Mouse (Mus musculus): Measurements from ENCODE around the gene Dapk3. TPM values are rescaled to one million over a fixed set of nuclear protein-coding genes. Genes with fewer than 3 reads are reported as not detected.
A peak's percentile ranks its signal among the peaks of the same experiment; 100 is the strongest.
"Not testable (repeated sequence)": the region's sequence is repeated elsewhere in the genome, so short reads cannot be mapped to it uniquely, and the experiment has no call there.

Gene Dapk3
- polyA plus RNA-seq, 1 experiment, result 72.8 TPM

DNA sequence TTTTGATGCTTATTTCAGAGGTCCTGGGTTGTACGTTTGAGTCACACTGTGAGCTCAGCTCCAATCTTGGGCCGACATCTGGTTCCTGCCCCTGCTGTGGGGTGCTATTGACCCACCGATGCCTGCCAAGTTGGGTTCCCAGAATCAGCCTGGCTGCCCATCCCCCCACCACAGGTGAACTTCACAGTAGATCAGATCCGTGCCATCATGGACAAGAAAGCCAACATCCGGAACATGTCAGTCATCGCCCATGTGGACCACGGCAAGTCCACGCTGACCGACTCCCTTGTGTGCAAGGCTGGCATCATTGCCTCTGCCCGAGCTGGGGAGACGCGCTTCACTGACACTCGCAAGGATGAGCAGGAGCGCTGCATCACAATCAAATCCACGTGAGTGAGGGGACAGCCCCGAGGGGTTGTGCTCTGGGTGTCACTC lies 5.3 kb upstream of the Dapk3 start:
- TF ChIP-seq MYOG (IDR thresholded peaks at IDR 0.05; ENCODE audit: control insufficient read depth, extremely low read depth, insufficient read length) (no peak), MAX (IDR thresholded peaks at IDR 0.05) (peak; percentile 36)
- peaks cover 54% of the 10 kb centered on the region for H3K36me3 ChIP-seq (ENCODE audit: control insufficient read depth, insufficient read depth)

DNA sequence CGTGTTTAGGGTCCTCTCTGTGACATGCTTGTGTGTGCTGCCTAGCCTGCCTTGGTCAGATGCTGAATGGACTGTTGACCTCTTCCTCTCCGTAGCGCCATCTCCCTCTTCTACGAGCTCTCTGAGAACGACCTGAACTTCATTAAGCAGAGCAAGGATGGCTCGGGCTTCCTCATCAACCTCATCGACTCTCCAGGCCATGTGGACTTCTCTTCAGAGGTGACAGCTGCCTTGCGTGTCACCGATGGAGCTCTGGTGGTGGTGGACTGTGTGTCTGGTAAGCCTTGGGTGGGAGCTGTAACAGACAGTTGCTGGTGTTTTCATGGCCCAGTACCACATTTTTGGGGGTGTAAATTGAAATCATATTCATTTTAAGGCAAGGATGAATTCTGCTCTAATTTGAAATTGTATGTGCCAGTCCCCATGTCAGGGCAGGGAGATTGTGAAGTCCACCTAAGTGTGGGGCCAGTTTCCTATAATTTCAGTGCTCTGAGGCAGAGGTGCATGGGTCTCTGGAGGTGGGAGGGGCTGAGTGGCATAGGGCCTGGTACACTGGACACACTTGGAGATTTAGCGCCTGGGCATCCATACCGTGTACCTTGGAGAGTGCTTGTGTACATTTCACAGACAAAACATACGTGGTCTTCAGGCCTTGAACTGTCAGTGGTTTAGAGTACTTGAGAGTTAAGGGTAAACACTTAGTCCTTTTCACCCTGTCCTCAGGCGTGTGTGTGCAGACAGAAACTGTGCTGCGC lies 4.7 kb upstream of the Dapk3 start:
- H3K27me3 ChIP-seq (ENCODE audit: control insufficient read depth, insufficient read depth, insufficient read length), result no peaks in the 10 kb centered on the region
- H3K79me2 ChIP-seq (ENCODE audit: control insufficient read depth, insufficient read depth), result peaks cover 56% of the 10 kb centered on the region
- peak overlapping the region; percentile 99 for H3ac ChIP-seq (ENCODE audit: control insufficient read depth, insufficient read length, low read depth)
- H3K36me3 ChIP-seq (ENCODE audit: control insufficient read depth, insufficient read depth), result peaks cover 54% of the 10 kb centered on the region
- H3K79me3 ChIP-seq (ENCODE audit: low read depth), result peaks cover 48% of the 10 kb centered on the region
- peak overlapping the region; percentile 95 for H3K4me3 ChIP-seq (ENCODE audit: insufficient read depth, poor library complexity, severe bottlenecking)
- TF ChIP-seq CTCF (IDR thresholded peaks at IDR 0.05; ENCODE audit: control insufficient read depth, insufficient read depth, insufficient read length), result no peak
- TF ChIP-seq MAX (IDR thresholded peaks at IDR 0.05), result no peak
- no peak for TF ChIP-seq CEBPB (IDR thresholded peaks at IDR 0.05; ENCODE audit: low read depth)
- TF ChIP-seq USF1 (IDR thresholded peaks at IDR 0.05; ENCODE audit: low read depth), result no peak
- no peak for TF ChIP-seq MYOG (IDR thresholded peaks at IDR 0.05; ENCODE audit: control insufficient read depth, extremely low read depth, insufficient read length)
- TF ChIP-seq MYOD1 (IDR thresholded peaks at IDR 0.05; ENCODE audit: control insufficient read depth, insufficient read length, low read depth), result no peak
- no peak for TF ChIP-seq FOSL1 (IDR thresholded peaks at IDR 0.05; ENCODE audit: insufficient read depth, low read length, poor library complexity, severe bottlenecking)

More for the DNA sequence above, 5.3 kb upstream of the Dapk3 start:
- H3ac ChIP-seq (ENCODE audit: control insufficient read depth, insufficient read length, low read depth), result peak overlapping the region; percentile 99
- peaks cover 56% of the 10 kb centered on the region for H3K79me2 ChIP-seq (ENCODE audit: control insufficient read depth, insufficient read depth)
- no peaks in the 10 kb centered on the region for H3K27me3 ChIP-seq (ENCODE audit: control insufficient read depth, insufficient read depth, insufficient read length)
- peaks cover 48% of the 10 kb centered on the region for H3K79me3 ChIP-seq (ENCODE audit: low read depth)
- peak overlapping the region; percentile 95 for H3K4me3 ChIP-seq (ENCODE audit: insufficient read depth, poor library complexity, severe bottlenecking)

DNA sequence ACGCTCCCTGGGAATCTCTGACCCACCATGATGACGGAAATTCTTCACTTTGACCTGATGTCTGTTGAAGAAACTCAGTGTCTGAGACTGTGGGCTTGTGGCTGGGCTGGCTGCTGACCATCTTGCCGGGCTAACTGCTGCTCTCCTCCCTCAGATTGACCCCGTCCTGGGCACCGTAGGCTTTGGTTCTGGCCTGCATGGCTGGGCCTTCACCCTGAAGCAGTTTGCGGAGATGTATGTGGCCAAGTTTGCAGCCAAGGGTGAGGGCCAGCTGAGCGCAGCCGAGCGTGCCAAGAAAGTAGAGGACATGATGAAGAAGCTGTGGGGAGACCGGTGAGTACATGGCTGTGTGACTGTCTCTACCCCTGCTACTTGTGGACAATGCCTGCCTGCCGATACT lies 3.9 kb upstream of the Dapk3 start:
- H3ac ChIP-seq (ENCODE audit: control insufficient read depth, insufficient read length, low read depth), result peak overlapping the region; percentile 99
- no peaks in the 10 kb centered on the region for H3K27me3 ChIP-seq (ENCODE audit: control insufficient read depth, insufficient read depth, insufficient read length)
- TF ChIP-seq FOSL1 (IDR thresholded peaks at IDR 0.05; ENCODE audit: insufficient read depth, low read length, poor library complexity, severe bottlenecking) (no peak), CTCF (IDR thresholded peaks at IDR 0.05; ENCODE audit: control insufficient read depth, insufficient read depth, insufficient read length) (no peak), MYOD1 (IDR thresholded peaks at IDR 0.05; ENCODE audit: control insufficient read depth, insufficient read length, low read depth) (no peak), USF1 (IDR thresholded peaks at IDR 0.05; ENCODE audit: low read depth) (no peak), MAX (IDR thresholded peaks at IDR 0.05) (no peak), MYOG (IDR thresholded peaks at IDR 0.05; ENCODE audit: control insufficient read depth, extremely low read depth, insufficient read length) (no peak)
- H3K4me3 ChIP-seq (ENCODE audit: insufficient read depth, poor library complexity, severe bottlenecking), result peak overlapping the region; percentile 95
- H3K79me2 ChIP-seq (ENCODE audit: control insufficient read depth, insufficient read depth), result peaks cover 64% of the 10 kb centered on the region
- H3K79me3 ChIP-seq (ENCODE audit: low read depth), result peaks cover 49% of the 10 kb centered on the region
- H3K36me3 ChIP-seq (ENCODE audit: control insufficient read depth, insufficient read depth), result peaks cover 54% of the 10 kb centered on the region

DNA sequence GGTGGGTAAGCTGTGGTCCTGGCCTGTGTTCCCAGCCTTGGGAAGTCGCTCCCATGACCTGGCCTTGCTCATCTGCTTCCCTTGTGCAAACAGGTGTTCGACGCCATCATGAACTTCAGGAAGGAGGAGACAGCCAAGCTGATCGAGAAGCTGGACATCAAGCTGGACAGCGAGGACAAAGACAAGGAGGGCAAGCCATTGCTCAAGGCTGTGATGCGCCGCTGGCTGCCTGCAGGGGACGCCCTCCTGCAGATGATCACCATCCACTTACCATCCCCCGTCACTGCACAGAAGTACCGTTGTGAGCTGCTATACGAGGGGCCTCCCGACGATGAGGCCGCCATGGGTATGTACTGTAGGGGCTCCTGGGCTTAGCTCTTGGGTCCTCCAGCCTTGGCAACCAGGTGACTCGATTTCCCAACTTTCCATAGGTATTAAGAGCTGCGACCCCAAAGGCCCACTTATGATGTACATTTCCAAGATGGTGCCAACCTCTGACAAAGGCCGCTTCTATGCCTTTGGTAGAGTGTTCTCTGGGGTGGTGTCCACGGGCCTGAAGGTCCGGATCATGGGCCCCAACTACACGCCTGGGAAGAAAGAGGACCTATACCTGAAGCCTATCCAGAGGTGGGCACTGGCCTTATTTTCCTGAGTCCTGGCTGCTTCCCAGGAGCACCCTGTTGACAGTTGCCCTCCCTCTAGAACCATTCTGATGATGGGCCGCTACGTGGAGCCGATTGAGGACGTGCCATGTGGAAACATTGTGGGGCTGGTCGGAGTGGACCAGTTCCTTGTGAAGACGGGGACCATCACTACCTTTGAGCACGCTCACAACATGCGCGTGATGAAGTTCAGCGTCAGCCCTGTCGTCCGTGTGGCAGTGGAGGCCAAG lies 3.1 kb upstream of the Dapk3 start:
- Histone ChIP-seq H3K36me3 (ENCODE audit: control insufficient read depth, insufficient read depth) (peaks cover 54% of the 10 kb centered on the region), H3ac (ENCODE audit: control insufficient read depth, insufficient read length, low read depth) (peak overlapping the region; percentile 10), H3K79me3 (ENCODE audit: low read depth) (peaks cover 50% of the 10 kb centered on the region), H3K4me3 (ENCODE audit: insufficient read depth, poor library complexity, severe bottlenecking) (no peak overlapping the region), H3K79me2 (ENCODE audit: control insufficient read depth, insufficient read depth) (peaks cover 68% of the 10 kb centered on the region), H3K27me3 (ENCODE audit: control insufficient read depth, insufficient read depth, insufficient read length) (no peaks in the 10 kb centered on the region)
- TF ChIP-seq CTCF (IDR thresholded peaks at IDR 0.05; ENCODE audit: control insufficient read depth, insufficient read depth, insufficient read length) (peak; percentile 1), MYOD1 (IDR thresholded peaks at IDR 0.05; ENCODE audit: control insufficient read depth, insufficient read length, low read depth) (no peak)

DNA sequence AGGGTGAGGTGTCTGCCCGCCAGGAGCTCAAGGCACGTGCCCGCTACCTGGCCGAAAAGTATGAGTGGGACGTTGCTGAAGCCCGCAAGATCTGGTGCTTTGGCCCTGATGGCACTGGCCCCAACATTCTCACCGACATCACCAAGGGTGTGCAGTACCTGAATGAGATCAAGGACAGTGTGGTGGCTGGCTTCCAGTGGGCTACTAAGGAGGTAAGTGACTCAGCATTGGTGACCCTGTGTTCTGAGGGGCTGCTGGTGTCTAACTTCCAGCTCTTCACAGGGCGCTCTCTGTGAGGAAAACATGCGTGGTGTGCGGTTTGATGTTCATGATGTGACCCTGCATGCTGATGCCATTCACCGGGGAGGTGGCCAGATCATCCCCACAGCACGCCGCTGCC lies 1.9 kb upstream of the Dapk3 start:
- peaks cover 76% of the 10 kb centered on the region for H3K79me2 ChIP-seq (ENCODE audit: control insufficient read depth, insufficient read depth)
- no peak overlapping the region for H3ac ChIP-seq (ENCODE audit: control insufficient read depth, insufficient read length, low read depth)
- H3K79me3 ChIP-seq (ENCODE audit: low read depth), result peaks cover 50% of the 10 kb centered on the region
- TF ChIP-seq MYOD1 (IDR thresholded peaks at IDR 0.05; ENCODE audit: control insufficient read depth, insufficient read length, low read depth), result no peak
- no peak for TF ChIP-seq MYOG (IDR thresholded peaks at IDR 0.05; ENCODE audit: control insufficient read depth, extremely low read depth, insufficient read length)
- no peak for TF ChIP-seq USF1 (IDR thresholded peaks at IDR 0.05; ENCODE audit: low read depth)
- TF ChIP-seq MAX (IDR thresholded peaks at IDR 0.05), result no peak
- no peak for TF ChIP-seq FOSL1 (IDR thresholded peaks at IDR 0.05; ENCODE audit: insufficient read depth, low read length, poor library complexity, severe bottlenecking)
- no peak for TF ChIP-seq CEBPB (IDR thresholded peaks at IDR 0.05; ENCODE audit: low read depth)
- TF ChIP-seq CTCF (IDR thresholded peaks at IDR 0.05; ENCODE audit: control insufficient read depth, insufficient read depth, insufficient read length), result no peak
- no peak overlapping the region for H3K4me3 ChIP-seq (ENCODE audit: insufficient read depth, poor library complexity, severe bottlenecking)
- H3K27me3 ChIP-seq (ENCODE audit: control insufficient read depth, insufficient read depth, insufficient read length), result no peaks in the 10 kb centered on the region
- peaks cover 64% of the 10 kb centered on the region for H3K36me3 ChIP-seq (ENCODE audit: control insufficient read depth, insufficient read depth)

DNA sequence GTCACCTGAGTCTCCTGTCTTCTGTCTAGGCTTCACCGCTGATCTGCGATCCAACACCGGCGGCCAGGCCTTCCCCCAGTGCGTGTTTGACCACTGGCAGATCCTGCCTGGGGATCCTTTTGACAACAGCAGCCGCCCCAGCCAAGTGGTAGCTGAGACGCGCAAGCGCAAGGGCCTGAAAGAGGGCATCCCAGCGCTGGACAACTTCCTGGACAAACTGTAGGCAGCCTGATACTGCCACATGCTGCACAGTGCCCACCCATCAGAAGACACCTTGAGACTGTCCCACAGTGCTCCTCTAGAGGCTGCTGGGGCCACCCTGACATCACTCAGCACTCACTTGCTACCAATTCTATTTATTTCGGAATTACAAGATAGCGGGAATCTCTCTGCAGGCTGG lies 945 bp upstream of the Dapk3 start:
- peak overlapping the region; percentile 6 for H3K4me3 ChIP-seq (ENCODE audit: insufficient read depth, poor library complexity, severe bottlenecking)
- H3K79me3 ChIP-seq (ENCODE audit: low read depth), result peaks cover 45% of the 10 kb centered on the region
- H3ac ChIP-seq (ENCODE audit: control insufficient read depth, insufficient read length, low read depth); H3K27me3 ChIP-seq (ENCODE audit: control insufficient read depth, insufficient read depth, insufficient read length): not testable (repeated sequence)
- peaks cover 70% of the 10 kb centered on the region for H3K36me3 ChIP-seq (ENCODE audit: control insufficient read depth, insufficient read depth)
- H3K79me2 ChIP-seq (ENCODE audit: control insufficient read depth, insufficient read depth), result peaks cover 71% of the 10 kb centered on the region
